Mouse (Mus musculus): Measurements from ENCODE around the gene Shank2. TPM values are rescaled to one million over a fixed set of nuclear protein-coding genes. Genes with fewer than 3 reads are reported as not detected.

Gene Shank2
- polyA plus RNA-seq, 1 experiment from 2014 or later: 7.9 TPM

- H3K9ac ChIP-seq (replicated peaks): no peak overlapping the region
- no peak for ATAC-seq (replicated peaks)
- no peaks in the 10 kb centered on the region for H3K9me3 ChIP-seq
- H3K36me3 ChIP-seq: peaks cover 24% of the 10 kb centered on the region
- WGBS: 58% methylated on average over 2 of the region's 2 CpGs
- no peaks in the 10 kb centered on the region for H3K4me1 ChIP-seq
- no peak overlapping the region for H3K4me2 ChIP-seq (replicated peaks)
- H3K27me3 ChIP-seq: no peaks in the 10 kb centered on the region
- H3K27ac ChIP-seq (replicated peaks): no peak overlapping the region
- no peak overlapping the region for H3K4me3 ChIP-seq
Measured at GRCm38 (mm10) chr7:144432920-144433319, 431.2 kb downstream of the Shank2 start.

GRCm38 (mm10) chr7:144438811-144439210, 437.1 kb downstream of the Shank2 start:
- Histone ChIP-seq H3K36me3 (peaks cover 76% of the 10 kb centered on the region), H3K4me3 (no peak overlapping the region), H3K9ac (replicated peaks) (no peak overlapping the region), H3K27me3 (no peaks in the 10 kb centered on the region), H3K27ac (replicated peaks) (no peak overlapping the region), H3K9me3 (no peaks in the 10 kb centered on the region), H3K4me1 (no peaks in the 10 kb centered on the region), H3K4me2 (replicated peaks) (no peak overlapping the region)
- 96% methylated on average over 7 of the region's 7 CpGs for WGBS
- ATAC-seq (replicated peaks): no peak

GRCm38 (mm10) chr7:144441466-144441865, 439.7 kb downstream of the Shank2 start:
- no peak overlapping the region for H3K9ac ChIP-seq (replicated peaks)
- no peaks in the 10 kb centered on the region for H3K9me3 ChIP-seq
- H3K4me2 ChIP-seq (replicated peaks): no peak overlapping the region
- no peaks in the 10 kb centered on the region for H3K4me1 ChIP-seq
- no peaks in the 10 kb centered on the region for H3K27me3 ChIP-seq
- H3K36me3 ChIP-seq: peaks cover 86% of the 10 kb centered on the region
- WGBS: 94% methylated on average over 11 of the region's 11 CpGs
- H3K27ac ChIP-seq (replicated peaks): no peak overlapping the region
- no peak for ATAC-seq (replicated peaks)
- H3K4me3 ChIP-seq: no peak overlapping the region

GRCm38 (mm10) chr7:144441976-144442375, 440.2 kb downstream of the Shank2 start:
- ATAC-seq (replicated peaks): no peak
- H3K9ac ChIP-seq (replicated peaks): no peak overlapping the region
- H3K27ac ChIP-seq (replicated peaks): no peak overlapping the region
- WGBS: 91% methylated on average over 4 of the region's 4 CpGs
- no peaks in the 10 kb centered on the region for H3K9me3 ChIP-seq
- H3K4me3 ChIP-seq: no peak overlapping the region
- no peaks in the 10 kb centered on the region for H3K4me1 ChIP-seq
- peaks cover 84% of the 10 kb centered on the region for H3K36me3 ChIP-seq
- no peak overlapping the region for H3K4me2 ChIP-seq (replicated peaks)
- H3K27me3 ChIP-seq: no peaks in the 10 kb centered on the region

GRCm38 (mm10) chr7:144444788-144445187, 443.1 kb downstream of the Shank2 start:
- Histone ChIP-seq H3K36me3 (peaks cover 82% of the 10 kb centered on the region), H3K27me3 (no peaks in the 10 kb centered on the region), H3K27ac (replicated peaks) (no peak overlapping the region), H3K4me3 (no peak overlapping the region), H3K4me1 (peaks cover 4% of the 10 kb centered on the region), H3K4me2 (replicated peaks) (no peak overlapping the region), H3K9me3 (no peaks in the 10 kb centered on the region), H3K9ac (replicated peaks) (no peak overlapping the region)
- WGBS: 89% methylated on average over 7 of the region's 7 CpGs
- no peak for ATAC-seq (replicated peaks)

GRCm38 (mm10) chr7:144447146-144447545, 445.4 kb downstream of the Shank2 start:
- no peaks in the 10 kb centered on the region for H3K9me3 ChIP-seq
- H3K4me3 ChIP-seq: no peak overlapping the region
- peaks cover 9% of the 10 kb centered on the region for H3K4me1 ChIP-seq
- H3K27me3 ChIP-seq: no peaks in the 10 kb centered on the region
- no peak for ATAC-seq (replicated peaks)
- H3K36me3 ChIP-seq: peaks cover 71% of the 10 kb centered on the region
- WGBS: 86% methylated on average over 3 of the region's 3 CpGs
- no peak overlapping the region for H3K9ac ChIP-seq (replicated peaks)
- H3K4me2 ChIP-seq (replicated peaks): no peak overlapping the region
- no peak overlapping the region for H3K27ac ChIP-seq (replicated peaks)

- Histone ChIP-seq H3K27me3 (no peaks in the 10 kb centered on the region), H3K4me2 (replicated peaks) (no peak overlapping the region), H3K27ac (replicated peaks) (no peak overlapping the region), H3K9ac (replicated peaks) (no peak overlapping the region), H3K4me1 (peaks cover 9% of the 10 kb centered on the region), H3K4me3 (no peak overlapping the region), H3K36me3 (peaks cover 75% of the 10 kb centered on the region), H3K9me3 (no peaks in the 10 kb centered on the region)
- no peak for ATAC-seq (replicated peaks)
- WGBS: 91% methylated on average over 1 of the region's 1 CpGs
Measured at GRCm38 (mm10) chr7:144448186-144448585, 446.5 kb downstream of the Shank2 start.

GRCm38 (mm10) chr7:144449637-144450570, 448.2 kb downstream of the Shank2 start:
- ATAC-seq (replicated peaks): peak; percentile 90
- Histone ChIP-seq H3K4me1 (peaks cover 9% of the 10 kb centered on the region), H3K9me3 (no peaks in the 10 kb centered on the region), H3K4me3 (no peak overlapping the region), H3K36me3 (peaks cover 78% of the 10 kb centered on the region), H3K27me3 (no peaks in the 10 kb centered on the region), H3K27ac (replicated peaks) (peak overlapping the region; percentile 56), H3K4me2 (replicated peaks) (no peak overlapping the region), H3K9ac (replicated peaks) (no peak overlapping the region)
- WGBS: 44% methylated on average over 13 of the region's 13 CpGs

GRCm38 (mm10) chr7:144450661-144451060, 448.9 kb downstream of the Shank2 start:
- 85% methylated on average over 9 of the region's 9 CpGs for WGBS
- no peak overlapping the region for H3K4me2 ChIP-seq (replicated peaks)
- H3K4me3 ChIP-seq: no peak overlapping the region
- H3K4me1 ChIP-seq: peaks cover 9% of the 10 kb centered on the region
- peaks cover 78% of the 10 kb centered on the region for H3K36me3 ChIP-seq
- H3K27me3 ChIP-seq: no peaks in the 10 kb centered on the region
- no peak overlapping the region for H3K9ac ChIP-seq (replicated peaks)
- 0 out of 2 replicates have a peak overlapping the region, but pooled peaks have one; percentile 56 for H3K27ac ChIP-seq (replicated peaks)
- no peaks in the 10 kb centered on the region for H3K9me3 ChIP-seq
- ATAC-seq (replicated peaks): no peak

GRCm38 (mm10) chr7:144458881-144459280, 457.2 kb downstream of the Shank2 start:
- no peaks in the 10 kb centered on the region for H3K4me1 ChIP-seq
- ATAC-seq (replicated peaks): no peak

GRCm38 (mm10) chr7:144461246-144461902, 459.6 kb downstream of the Shank2 start:
- WGBS: 97% methylated on average over 6 of the region's 6 CpGs
- ATAC-seq (replicated peaks): no peak

More at GRCm38 (mm10) chr7:144458881-144459280, 457.2 kb downstream of the Shank2 start:
- no peak overlapping the region for H3K27ac ChIP-seq (replicated peaks)
- H3K9ac ChIP-seq (replicated peaks): no peak overlapping the region
- 97% methylated on average over 1 of the region's 1 CpGs for WGBS
- H3K36me3 ChIP-seq: peaks cover 94% of the 10 kb centered on the region
- no peaks in the 10 kb centered on the region for H3K27me3 ChIP-seq
- H3K4me2 ChIP-seq (replicated peaks): no peak overlapping the region
- no peaks in the 10 kb centered on the region for H3K9me3 ChIP-seq
- no peak overlapping the region for H3K4me3 ChIP-seq

GRCm38 (mm10) chr7:144462577-144462976, 460.8 kb downstream of the Shank2 start:
- H3K27me3 ChIP-seq: no peaks in the 10 kb centered on the region
- no peaks in the 10 kb centered on the region for H3K9me3 ChIP-seq
- H3K4me2 ChIP-seq (replicated peaks): no peak overlapping the region
- no peak overlapping the region for H3K9ac ChIP-seq (replicated peaks)
- ATAC-seq (replicated peaks): no peak
- H3K27ac ChIP-seq (replicated peaks): no peak overlapping the region
- H3K4me1 ChIP-seq: no peaks in the 10 kb centered on the region
- peaks cover 72% of the 10 kb centered on the region for H3K36me3 ChIP-seq
- 80% methylated on average over 7 of the region's 7 CpGs for WGBS
- H3K4me3 ChIP-seq: no peak overlapping the region

More at GRCm38 (mm10) chr7:144461246-144461902, 459.6 kb downstream of the Shank2 start:
- no peak overlapping the region for H3K4me3 ChIP-seq
- no peak overlapping the region for H3K27ac ChIP-seq (replicated peaks)
- H3K4me2 ChIP-seq (replicated peaks): no peak overlapping the region
- H3K9me3 ChIP-seq: no peaks in the 10 kb centered on the region
- H3K4me1 ChIP-seq: no peaks in the 10 kb centered on the region
- no peak overlapping the region for H3K9ac ChIP-seq (replicated peaks)
- no peaks in the 10 kb centered on the region for H3K27me3 ChIP-seq
- peaks cover 84% of the 10 kb centered on the region for H3K36me3 ChIP-seq
